Mouse (Mus musculus): Measurements from ENCODE around the gene Zfp326.

DNA sequence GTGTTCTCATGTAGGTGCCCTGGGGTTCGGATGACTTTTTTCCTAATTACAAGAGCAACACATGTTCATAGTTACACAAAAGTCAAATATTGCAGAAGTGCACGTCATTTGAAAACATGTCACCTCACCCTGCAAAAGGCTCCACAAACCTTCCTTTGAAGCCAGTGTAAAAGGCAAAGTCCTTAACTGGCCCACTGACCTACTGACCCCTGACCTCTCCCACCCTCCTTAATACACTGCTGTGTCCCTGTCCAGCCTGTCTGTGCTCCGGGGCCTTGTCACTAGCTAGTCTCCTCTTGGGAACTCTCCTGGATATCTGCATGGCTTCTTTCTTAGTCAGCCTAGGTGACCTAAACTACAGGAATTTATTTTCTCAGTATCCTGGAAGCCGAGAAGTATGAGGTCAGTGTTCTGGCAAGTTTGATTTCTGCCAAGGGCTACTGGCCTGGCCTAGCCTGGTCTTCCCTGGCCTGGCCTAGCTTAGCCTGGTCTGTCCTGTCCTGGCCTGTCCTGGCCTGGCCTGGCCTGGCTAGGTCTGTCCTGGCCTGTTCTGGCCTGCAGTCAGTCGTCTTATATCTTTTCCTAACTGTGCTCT lies 49.4 kb upstream of the Zfp326 start:
- no peak for TF ChIP-seq POLR2A (IDR thresholded peaks at IDR 0.05; ENCODE audit: low read depth, low read length)
- TF ChIP-seq CTCF (conservative IDR thresholded peaks at IDR 0.05; ENCODE audit: insufficient read depth, insufficient read length, low read depth, low read length): no peak
